Mouse (Mus musculus): ENCODE measurements around the gene Hirip3. TPM values are rescaled to one million over a fixed set of nuclear protein-coding genes. Genes with fewer than 3 reads are reported as not detected.
A peak's percentile ranks its signal among the peaks of the same experiment; 100 is the strongest.
"Not testable (repeated sequence)": the region's sequence is repeated elsewhere in the genome, so short reads cannot be mapped to it uniquely, and the experiment has no call there.

The Hirip3 gene
- polyA plus RNA-seq, 1 experiment from 2014 or later: 30.1 TPM

- peak; percentile 99 for ATAC-seq (ENCODE audit: insufficient number of reproducible peaks, low FRiP score, low TSS enrichment, low read depth)
- Histone ChIP-seq H3K36me3 (peaks cover 25% of the 10 kb centered on the region), H3K4me1 (peaks cover 32% of the 10 kb centered on the region), H3K9me3 (no peaks in the 10 kb centered on the region), H3K4me3 (peak within 1 kb of the TSS; percentile 82), H3K4me2 (peak within 1 kb of the TSS; percentile 93), H3K27ac (peak within 1 kb of the TSS; percentile 94), H3K9ac (peak within 1 kb of the TSS; percentile 91), H3K27me3 (no peaks in the 10 kb centered on the region)
- 0% methylated on average over 56 of the region's 56 CpGs for WGBS
Observed at GRCm38 (mm10) chr7:126884286-126885164, 22.8 kb downstream of the Hirip3 start, which contains the start of gene Taok2. Taok2 (minus strand) TSS chr7:126884703.

- Histone ChIP-seq H3K9me3 (no peaks in the 10 kb centered on the region), H3K27ac (no peak overlapping the region), H3K4me3 (no peak overlapping the region), H3K36me3 (peaks cover 16% of the 10 kb centered on the region), H3K4me2 (no peak overlapping the region), H3K27me3 (no peaks in the 10 kb centered on the region), H3K9ac (no peak overlapping the region), H3K4me1 (peaks cover 15% of the 10 kb centered on the region)
- WGBS: 85% methylated on average over 5 of the region's 5 CpGs
- no peak for ATAC-seq (ENCODE audit: insufficient number of reproducible peaks, low FRiP score, low TSS enrichment, low read depth)
Observed at GRCm38 (mm10) chr7:126887281-126887680, 25.5 kb downstream of the Hirip3 start.

GRCm38 (mm10) chr7:126888852-126889251, 27.1 kb downstream of the Hirip3 start:
- H3K4me3 ChIP-seq: no peak overlapping the region
- H3K4me2 ChIP-seq: no peak overlapping the region
- WGBS: 39% methylated on average over 7 of the region's 7 CpGs
- H3K27me3 ChIP-seq: no peaks in the 10 kb centered on the region
- H3K9me3 ChIP-seq: no peaks in the 10 kb centered on the region
- no peak overlapping the region for H3K27ac ChIP-seq
- H3K4me1 ChIP-seq: no peaks in the 10 kb centered on the region; the same call in 1 of the 2 replicates
- no peak for ATAC-seq (ENCODE audit: insufficient number of reproducible peaks, low FRiP score, low TSS enrichment, low read depth)
- no peak overlapping the region for H3K9ac ChIP-seq
- peaks cover 16% of the 10 kb centered on the region for H3K36me3 ChIP-seq

GRCm38 (mm10) chr7:126896912-126897311, 35.1 kb downstream of the Hirip3 start:
- H3K9ac ChIP-seq: no peak overlapping the region
- no peak for ATAC-seq (ENCODE audit: insufficient number of reproducible peaks, low FRiP score, low TSS enrichment, low read depth)
- H3K4me1 ChIP-seq: peaks cover 16% of the 10 kb centered on the region
- H3K9me3 ChIP-seq: no peaks in the 10 kb centered on the region
- H3K36me3 ChIP-seq: peaks cover 3% of the 10 kb centered on the region; the same call in 1 of the 2 replicates
- H3K4me2 ChIP-seq: no peak overlapping the region
- H3K27ac ChIP-seq: no peak overlapping the region
- WGBS: 83% methylated on average over 5 of the region's 5 CpGs
- H3K27me3 ChIP-seq: no peaks in the 10 kb centered on the region
- H3K4me3 ChIP-seq: no peak overlapping the region

GRCm38 (mm10) chr7:126897390-126898101, 35.8 kb downstream of the Hirip3 start:
- H3K27ac ChIP-seq: peak overlapping the region; percentile 83
- ATAC-seq (ENCODE audit: insufficient number of reproducible peaks, low FRiP score, low TSS enrichment, low read depth): peak; percentile 38; the same call in 1 of the 2 replicates
- peaks cover 16% of the 10 kb centered on the region for H3K4me1 ChIP-seq
- 20% methylated on average over 16 of the region's 16 CpGs for WGBS
- H3K27me3 ChIP-seq: no peaks in the 10 kb centered on the region
- peak overlapping the region; percentile 72 for H3K4me3 ChIP-seq
- H3K9ac ChIP-seq: peak overlapping the region; percentile 67
- peak overlapping the region; percentile 67 for H3K4me2 ChIP-seq
- no peaks in the 10 kb centered on the region for H3K9me3 ChIP-seq
- 0 out of 2 replicates have a peak, but pooled peaks cover 3% of the 10 kb centered on the region for H3K36me3 ChIP-seq

GRCm38 (mm10) chr7:126898102-126898990, 36.6 kb downstream of the Hirip3 start:
- peak; percentile 91 for ATAC-seq (ENCODE audit: insufficient number of reproducible peaks, low FRiP score, low TSS enrichment, low read depth)
- no peaks in the 10 kb centered on the region for H3K9me3 ChIP-seq
- H3K27me3 ChIP-seq: no peaks in the 10 kb centered on the region
- peak overlapping the region; percentile 67 for H3K9ac ChIP-seq
- 11% methylated on average over 37 of the region's 37 CpGs for WGBS
- peaks cover 16% of the 10 kb centered on the region for H3K4me1 ChIP-seq
- H3K4me3 ChIP-seq: peak overlapping the region; percentile 72
- peak overlapping the region; percentile 67 for H3K4me2 ChIP-seq
- peak overlapping the region; percentile 83 for H3K27ac ChIP-seq
- 0 out of 2 replicates have a peak, but pooled peaks cover 3% of the 10 kb centered on the region for H3K36me3 ChIP-seq

- not testable (repeated sequence) for H3K9me3 ChIP-seq; H3K27ac ChIP-seq; H3K4me2 ChIP-seq; H3K4me3 ChIP-seq; H3K27me3 ChIP-seq; H3K36me3 ChIP-seq; H3K9ac ChIP-seq; ATAC-seq (ENCODE audit: insufficient number of reproducible peaks, low FRiP score, low TSS enrichment, low read depth)
- WGBS: 93% methylated on average over 7 of the region's 9 CpGs
- H3K4me1 ChIP-seq: peaks cover 16% of the 10 kb centered on the region
Observed at GRCm38 (mm10) chr7:126899781-126900180, 38.0 kb downstream of the Hirip3 start.

- Histone ChIP-seq H3K27me3 (no peaks in the 10 kb centered on the region), H3K4me1 (no peaks in the 10 kb centered on the region), H3K36me3 (no peaks in the 10 kb centered on the region), H3K27ac (no peak overlapping the region), H3K4me3 (no peak overlapping the region), H3K9ac (no peak overlapping the region), H3K4me2 (no peak overlapping the region), H3K9me3 (no peaks in the 10 kb centered on the region)
- WGBS: 73% methylated on average over 3 of the region's 3 CpGs
- no peak for ATAC-seq (ENCODE audit: insufficient number of reproducible peaks, low FRiP score, low TSS enrichment, low read depth)
Observed at GRCm38 (mm10) chr7:126905590-126905989, 43.8 kb downstream of the Hirip3 start.

- Histone ChIP-seq H3K9me3 (no peaks in the 10 kb centered on the region), H3K4me2 (no peak overlapping the region), H3K9ac (no peak overlapping the region), H3K27ac (no peak overlapping the region), H3K36me3 (no peaks in the 10 kb centered on the region), H3K4me1 (no peaks in the 10 kb centered on the region), H3K4me3 (no peak overlapping the region), H3K27me3 (no peaks in the 10 kb centered on the region)
- ATAC-seq (ENCODE audit: insufficient number of reproducible peaks, low FRiP score, low TSS enrichment, low read depth): no peak
- 81% methylated on average over 3 of the region's 3 CpGs for WGBS
Observed at GRCm38 (mm10) chr7:126914844-126915243, 53.1 kb downstream of the Hirip3 start.

Data from limb, embryonic 15.5 days (tissue).